Mouse (Mus musculus): Measurements from ENCODE around the gene Hoxc5.

The Hoxc5 gene

GRCm38 (mm10) chr15:102945185-102946077 is 21.8 kb upstream of the Hoxc5 start:
- no peak for DNase-seq

- DNase-seq, result no peak
Measured at GRCm38 (mm10) chr15:102947276-102947675, 20.0 kb upstream of the Hoxc5 start.

- no peak for DNase-seq
Measured at GRCm38 (mm10) chr15:102948842-102949241, 18.4 kb upstream of the Hoxc5 start.

- DNase-seq, result no peak
Measured at GRCm38 (mm10) chr15:102949696-102950095, 17.5 kb upstream of the Hoxc5 start.

GRCm38 (mm10) chr15:102950877-102951276 is 16.4 kb upstream of the Hoxc5 start:
- no peak for DNase-seq

- DNase-seq, result no peak
Measured at GRCm38 (mm10) chr15:102953561-102953960, 13.7 kb upstream of the Hoxc5 start.

- DNase-seq, result no peak
Measured at GRCm38 (mm10) chr15:102954192-102955006, 12.8 kb upstream of the Hoxc5 start, which contains the start of gene Hoxc11. Gene Hoxc11 (plus strand): TSS chr15:102954427.

GRCm38 (mm10) chr15:102955007-102955382 is 12.2 kb upstream of the Hoxc5 start:
- DNase-seq, result no peak

GRCm38 (mm10) chr15:102955833-102956640 is 11.2 kb upstream of the Hoxc5 start:
- no peak for DNase-seq

GRCm38 (mm10) chr15:102956906-102957305 is 10.3 kb upstream of the Hoxc5 start:
- DNase-seq, result no peak

GRCm38 (mm10) chr15:102959663-102960191 is 7.5 kb upstream of the Hoxc5 start:
- no peak for DNase-seq

GRCm38 (mm10) chr15:102961728-102962127 is 5.5 kb upstream of the Hoxc5 start:
- DNase-seq, result no peak

GRCm38 (mm10) chr15:102962492-102962891 is 4.8 kb upstream of the Hoxc5 start:
- DNase-seq, result no peak

- DNase-seq, result no peak
Measured at GRCm38 (mm10) chr15:102963259-102963658, 4.0 kb upstream of the Hoxc5 start.

GRCm38 (mm10) chr15:102963671-102964640 is 3.3 kb upstream of the Hoxc5 start:
- DNase-seq, result no peak

- no peak for DNase-seq
Measured at GRCm38 (mm10) chr15:102965003-102965891, 2.0 kb upstream of the Hoxc5 start.

- DNase-seq, result peak; percentile 94
Measured at GRCm38 (mm10) chr15:102965892-102966775, 1.1 kb upstream of the Hoxc5 start.

GRCm38 (mm10) chr15:102966776-102967311 is 399 bp upstream of the Hoxc5 start, which contains the start of gene Hoxc10:
Gene Hoxc10 (plus strand): TSS chr15:102966796.
- DNase-seq, result no peak

Measured in heart, adult 11 months (tissue).